Mouse (Mus musculus): ENCODE measurements around the gene Tbkbp1.

Gene Tbkbp1

GRCm38 (mm10) chr11:97126645-97127468 lies 24.4 kb downstream of the Tbkbp1 start:
- peak; percentile 81 to 82 for DNase-seq

- no peak for DNase-seq
Observed at GRCm38 (mm10) chr11:97124266-97125036, 26.8 kb downstream of the Tbkbp1 start.

- DNase-seq, result no peak
Observed at GRCm38 (mm10) chr11:97123282-97123890, 27.9 kb downstream of the Tbkbp1 start.

- DNase-seq, result no peak
Observed at GRCm38 (mm10) chr11:97120641-97121040, 30.7 kb downstream of the Tbkbp1 start.

- no peak for DNase-seq
Observed at GRCm38 (mm10) chr11:97120221-97120620, 31.1 kb downstream of the Tbkbp1 start.

- DNase-seq, result no peak
Observed at GRCm38 (mm10) chr11:97115797-97116196, 35.5 kb downstream of the Tbkbp1 start.

- DNase-seq, result no peak
Observed at GRCm38 (mm10) chr11:97114671-97115601, 36.4 kb downstream of the Tbkbp1 start, which contains the start of gene Tbx21. Gene Tbx21 (minus strand): TSS chr11:97115331.

- DNase-seq, result no peak
Observed at GRCm38 (mm10) chr11:97112519-97113125, 38.7 kb downstream of the Tbkbp1 start.

- no peak for DNase-seq
Observed at GRCm38 (mm10) chr11:97108976-97109375, 42.3 kb downstream of the Tbkbp1 start.

GRCm38 (mm10) chr11:97104091-97104483 lies 47.2 kb downstream of the Tbkbp1 start:
- no peak for DNase-seq

- no peak for DNase-seq
Observed at GRCm38 (mm10) chr11:97103163-97104090, 47.9 kb downstream of the Tbkbp1 start.

- peak; percentile 59 to 78 for DNase-seq
Observed at GRCm38 (mm10) chr11:97101722-97102121, 49.6 kb downstream of the Tbkbp1 start.

GRCm38 (mm10) chr11:97098791-97099190 lies 52.5 kb downstream of the Tbkbp1 start:
- peak in 1 of 2 experiments; percentile 11 for DNase-seq

- no peak for DNase-seq
Observed at GRCm38 (mm10) chr11:97094600-97094999, 56.7 kb downstream of the Tbkbp1 start.

- DNase-seq, result no peak
Observed at GRCm38 (mm10) chr11:97086365-97086764, 64.9 kb downstream of the Tbkbp1 start.
